Mouse (Mus musculus) ES-Bruce4 (cell line): Measurements from ENCODE around the gene Pgk1.

Source experiments
- CTCF ChIP-seq: IDR thresholded peaks from one replicate; pipeline ENCODE4 v1.8.1; 2011; ENCODE audit warnings: low read depth, low read length
- EP300 ChIP-seq: IDR thresholded peaks from 2 replicates; pipeline ENCODE4 v1.6.1; 2011; ENCODE audit warnings: low read depth, low read length; ENCODE audit not compliant: insufficient read depth
- POLR2A ChIP-seq: IDR thresholded peaks from one replicate; pipeline ENCODE4 v1.8.1; 2011; ENCODE audit warnings: low read length; ENCODE audit not compliant: insufficient read depth

GRCm38 (mm10) chrX:106209100-106209499, 22.2 kb downstream of the Pgk1 start:
- no peak for TF ChIP-seq POLR2A
- no peak for TF ChIP-seq CTCF
- TF ChIP-seq EP300: no peak
